Mouse (Mus musculus): Measurements from ENCODE around the gene Acot12. TPM values are rescaled to one million over a fixed set of nuclear protein-coding genes. Genes with fewer than 3 reads are reported as not detected.

The Acot12 gene
- total RNA-seq, 2 experiments from 2014 or later = 0.28 TPM

- intact Hi-C loops (cut with DNase I) = loop anchor here (5.0 kb wide), 1 partner anchor 530 kb away; no protein-coding TSS in a partner anchor
- peak; percentile 91 to 92 for DNase-seq (ENCODE audit: extremely low spot score in 1 of 2, low spot score in 2 of 2)
These were observed 66.0 kb downstream of the Acot12 start, which contains the start of gene Zcchc9 for GRCm38 (mm10) chr13:91807155-91807839. Gene Zcchc9 (minus strand): TSS chr13:91807705.

- no peak for DNase-seq (ENCODE audit: extremely low spot score in 1 of 2, low spot score in 2 of 2)
- intact Hi-C loops (cut with DNase I) = loop anchor here (5.0 kb wide), 1 partner anchor 529 kb away; no protein-coding TSS in a partner anchor
These were observed 66.7 kb downstream of the Acot12 start for GRCm38 (mm10) chr13:91807874-91808575.

GRCm38 (mm10) chr13:91809476-91809875 lies 68.2 kb downstream of the Acot12 start:
- intact Hi-C loops (cut with DNase I) = loop anchor here (5.0 kb wide), 1 partner anchor 528 kb away; no protein-coding TSS in a partner anchor
- no peak for DNase-seq (ENCODE audit: extremely low spot score in 1 of 2, low spot score in 2 of 2)

GRCm38 (mm10) chr13:91814670-91815069 lies 73.4 kb downstream of the Acot12 start:
- DNase-seq (ENCODE audit: extremely low spot score in 1 of 2, low spot score in 2 of 2) = no peak

GRCm38 (mm10) chr13:91823735-91824134 lies 82.4 kb downstream of the Acot12 start:
- DNase-seq (ENCODE audit: extremely low spot score in 1 of 2, low spot score in 2 of 2) = no peak
- intact Hi-C loops (cut with DNase I) = no loop called here

More at GRCm38 (mm10) chr13:91814670-91815069, 73.4 kb downstream of the Acot12 start:
- intact Hi-C loops (cut with DNase I) = no loop called here

GRCm38 (mm10) chr13:91824845-91825550 lies 83.7 kb downstream of the Acot12 start:
- intact Hi-C loops (cut with DNase I) = loop anchor here (5.0 kb wide), 1 partner anchor 37 kb away; no protein-coding TSS in a partner anchor
- DNase-seq (ENCODE audit: extremely low spot score in 1 of 2, low spot score in 2 of 2) = peak in 1 of 2 experiments; percentile 41

GRCm38 (mm10) chr13:91826066-91826465 lies 84.8 kb downstream of the Acot12 start:
- no peak for DNase-seq (ENCODE audit: extremely low spot score in 1 of 2, low spot score in 2 of 2)
- intact Hi-C loops (cut with DNase I) = loop anchor here (5.0 kb wide), 1 partner anchor 36 kb away; no protein-coding TSS in a partner anchor

- DNase-seq (ENCODE audit: extremely low spot score in 1 of 2, low spot score in 2 of 2) = no peak
- intact Hi-C loops (cut with DNase I) = loop anchor here (5.0 kb wide), 1 partner anchor 34 kb away; no protein-coding TSS in a partner anchor
These were observed 86.6 kb downstream of the Acot12 start for GRCm38 (mm10) chr13:91827876-91828275.

Small RNA genes within 50 kb of the gene (microRNA-seq; reads per million reads assigned to microRNA genes)
- gene Gm27656 = not detected

Other genes starting within 250 kb of the Acot12 start
- 10 to 100 TPM; 15.3 to 15.9 TPM for gene Zcchc9, start 66.2 kb downstream of the Acot12 start, total RNA-seq (2021)
- gene Ckmt2, start 135.4 kb downstream of the Acot12 start, total RNA-seq (2021) = not detected